Mouse (Mus musculus) thymus, adult 2 months (tissue): ENCODE measurements around the gene Cobll1.

Experiments used
- CTCF ChIP-seq: fragments of 200-500 bp; IDR thresholded peaks from 2 replicates; pipeline ENCODE4 v1.5.1; 2012; ENCODE audit warnings: mild to moderate bottlenecking, control low read depth, low read length, moderate library complexity, borderline replicate concordance; ENCODE audit not compliant: control insufficient read depth, poor library complexity, insufficient read depth; ENCODE audit errors: extremely low read depth
- POLR2A ChIP-seq: fragments of 200-500 bp; IDR thresholded peaks from 2 replicates; pipeline ENCODE4 v1.6.1; 2012; ENCODE audit warnings: mild to moderate bottlenecking, low read length, control low read depth, moderate library complexity; ENCODE audit not compliant: control insufficient read depth, poor library complexity, insufficient read depth; ENCODE audit errors: extremely low read depth

DNA sequence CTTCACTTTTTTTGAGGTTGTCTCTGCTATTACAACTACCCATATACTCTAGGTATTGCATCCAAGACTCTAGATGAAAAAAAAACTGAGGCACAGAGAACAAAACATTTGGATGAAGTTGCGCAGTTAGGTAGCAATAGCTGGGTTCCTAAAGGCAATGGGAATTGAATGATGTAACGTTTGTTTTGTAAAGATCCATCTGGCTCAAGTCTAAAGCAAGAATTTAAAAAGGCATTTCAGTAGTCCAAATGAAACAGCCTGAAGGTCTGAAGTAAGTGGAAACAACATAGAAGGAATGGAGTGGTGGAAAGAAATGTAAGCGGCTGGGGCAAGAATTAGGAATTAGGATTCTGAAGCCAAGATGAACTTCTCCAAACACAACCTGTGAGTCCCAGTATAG lies 188.4 kb downstream of the Cobll1 start:
- no peak for TF ChIP-seq CTCF
- TF ChIP-seq POLR2A, result no peak
